Mouse (Mus musculus) neural tube, embryonic 11.5 days (tissue): ENCODE results near the gene Slc22a20. TPM values are rescaled to one million over a fixed set of nuclear protein-coding genes. Genes with fewer than 3 reads are reported as not detected.
A peak's percentile ranks its signal among the peaks of the same experiment; 100 is the strongest.

Experiments
- ATAC-seq: fragments of 200-750 bp; cut with Nextera tagmentation; 2 replicates; pipeline ENCODE4 v1.8.0; 2017; ENCODE audit warnings: moderate number of reproducible peaks, mild to moderate bottlenecking, moderate TSS enrichment, moderate library complexity; ENCODE audit not compliant: insufficient read depth, low FRiP score, low TSS enrichment
- DNase-seq: peaks from one replicate; pipeline ENCODE4 v3.0.0-alpha.2; 2015; ENCODE audit warnings: low spot score
- H3K27ac ChIP-seq: fragments of 300-500 bp; sonication (generic); 2 replicates; pipeline ENCODE4 v1.5.1; 2014; ENCODE audit warnings: low read depth, mild to moderate bottlenecking, low read length
- H3K27me3 ChIP-seq: fragments of 300-500 bp; sonication (generic); 2 replicates; pipeline ENCODE4 v1.6.1; 2014; ENCODE audit warnings: mild to moderate bottlenecking, low read length, mixed read lengths; ENCODE audit not compliant: control insufficient read depth, insufficient read depth
- H3K36me3 ChIP-seq: fragments of 300-500 bp; sonication (generic); 2 replicates; pipeline ENCODE4 v1.6.1; 2014; ENCODE audit warnings: mild to moderate bottlenecking, low read length, moderate library complexity, mixed read lengths; ENCODE audit not compliant: control insufficient read depth, insufficient read depth
- H3K4me1 ChIP-seq: fragments of 300-500 bp; sonication (generic); 2 replicates; pipeline ENCODE4 v1.6.1; 2014; ENCODE audit warnings: low read length, mixed read lengths; ENCODE audit not compliant: control insufficient read depth, insufficient read depth
- H3K4me2 ChIP-seq: fragments of 300-500 bp; sonication (generic); 2 replicates; pipeline ENCODE4 v1.6.1; 2014; ENCODE audit warnings: low read depth, mild to moderate bottlenecking, moderate library complexity
- H3K4me3 ChIP-seq: fragments of 300-500 bp; sonication (generic); 2 replicates; pipeline ENCODE4 v1.5.1; 2014; ENCODE audit warnings: low read depth, low read length
- H3K9ac ChIP-seq: fragments of 300-500 bp; sonication (generic); 2 replicates; pipeline ENCODE4 v1.6.1; 2014; ENCODE audit warnings: mild to moderate bottlenecking, low read length
- H3K9me3 ChIP-seq: fragments of 300-500 bp; sonication (generic); 2 replicates; pipeline ENCODE4 v1.6.1; 2016; ENCODE audit warnings: low read length; ENCODE audit not compliant: control insufficient read depth
- WGBS: fragments of 180-500 bp; shearing (Covaris S2); extraction: QIAGEN DNeasy Blood & Tissue Kit; methylation state at CpG from one replicate; pipeline ENCODE4 v1.1.7; 2014; 5-methylcytosine and 5-hydroxymethylcytosine counted together
- polyA plus RNA-seq: library from polyadenylated mRNA; unstranded; fragments of >200 nt; fragmentation: Nextera tagmentation; extraction: Ambion mirVana; gene quantifications from 2 replicates; pipeline ENCODE4 v1.2.1, GENCODE M21; 2014

Slc22a20 gene
- polyA plus RNA-seq, 1 experiment from 2014 or later, result not detected

DNA sequence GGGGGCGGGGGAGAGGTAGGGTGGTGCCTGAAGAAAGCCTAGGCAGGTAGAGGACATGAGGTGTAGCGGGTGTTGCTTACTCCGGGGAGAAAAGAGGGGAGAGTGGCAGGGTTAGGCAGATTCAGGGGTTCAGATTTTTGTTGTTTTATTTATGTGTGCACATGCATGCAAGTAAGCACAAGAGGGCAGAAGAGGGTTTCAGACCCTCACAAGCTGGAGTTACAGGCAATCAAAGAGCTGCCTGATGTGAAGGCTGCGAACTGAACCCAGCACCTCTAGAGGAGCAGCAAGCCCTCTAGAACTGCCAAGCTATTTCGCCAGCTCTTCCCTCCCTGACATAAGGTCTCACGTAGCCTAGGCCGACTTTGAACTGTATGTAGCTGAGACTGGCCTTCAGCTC is 30.6 kb upstream of the Slc22a20 start:
- H3K9me3 ChIP-seq, result no peaks in the 10 kb centered on the region
- H3K27ac ChIP-seq, result no peak overlapping the region
- no peaks in the 10 kb centered on the region for H3K36me3 ChIP-seq
- H3K9ac ChIP-seq, result no peak overlapping the region
- 45% methylated on average over 7 of the region's 7 CpGs for WGBS
- ATAC-seq (no peak), DNase-seq (no peak)
- no peak overlapping the region for H3K4me3 ChIP-seq
- H3K4me2 ChIP-seq, result no peak overlapping the region
- peaks cover 4% of the 10 kb centered on the region; the same call in 1 of the 2 replicates for H3K4me1 ChIP-seq
- H3K27me3 ChIP-seq, result peaks cover 20% of the 10 kb centered on the region

DNA sequence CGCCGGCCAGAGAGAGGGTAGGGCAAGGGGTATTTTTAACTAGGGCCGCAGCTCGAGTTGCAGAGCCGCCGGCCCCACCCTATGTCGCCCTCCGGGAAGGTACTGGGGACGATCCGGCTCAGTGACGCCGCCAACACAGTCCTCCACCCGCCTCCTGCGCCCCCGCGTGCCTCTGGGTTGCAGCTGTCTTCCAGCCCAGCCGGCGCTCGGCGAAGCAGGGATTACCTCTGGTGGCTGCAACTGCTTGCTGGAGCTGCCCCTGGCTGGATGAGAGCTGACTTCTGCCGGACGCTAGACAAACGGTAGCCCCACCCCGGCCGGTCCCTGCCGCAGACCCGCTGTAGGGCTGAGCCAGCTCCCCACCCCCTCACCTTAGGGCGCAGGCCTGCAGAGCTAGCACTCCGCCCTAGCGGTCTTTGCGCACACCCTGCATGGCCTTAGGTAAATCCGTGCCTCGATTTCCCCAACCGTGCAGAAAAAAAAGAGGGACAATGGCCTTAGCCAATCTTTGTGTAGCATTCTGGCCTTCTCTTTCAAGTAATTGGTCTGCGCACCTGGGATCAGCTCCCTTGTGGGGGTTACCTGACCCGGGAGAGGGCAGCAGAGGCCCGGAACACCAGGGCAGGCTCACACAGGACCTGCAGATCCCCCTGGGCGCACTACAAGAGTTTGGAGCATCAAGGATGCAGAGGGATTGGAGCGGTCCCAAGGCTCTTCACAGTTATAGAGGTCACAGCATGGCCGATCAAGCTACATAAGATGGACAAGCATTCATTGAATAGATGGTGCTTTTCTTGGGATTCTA is 29.8 kb upstream of the Slc22a20 start, which contains the start of gene Capn1:
Gene Capn1 (minus strand): TSS at position 387 of the 805 bp plus-strand sequence.
- Histone ChIP-seq H3K27ac (0 out of 2 replicates have a peak within 1 kb of the TSS, but pooled peaks have one; percentile 27), H3K4me1 (peaks cover 4% of the 10 kb centered on the region; the same call in 1 of the 2 replicates), H3K9ac (peak within 1 kb of the TSS; percentile 54), H3K36me3 (no peaks in the 10 kb centered on the region), H3K4me2 (peak within 1 kb of the TSS; percentile 88), H3K4me3 (peak within 1 kb of the TSS; percentile 41), H3K27me3 (peaks cover 20% of the 10 kb centered on the region), H3K9me3 (no peaks in the 10 kb centered on the region)
- peak; percentile 74 for DNase-seq
- WGBS, result 3% methylated on average over 37 of the region's 40 CpGs
- ATAC-seq, result peak; percentile 67; the same call in 1 of the 2 replicates

DNA sequence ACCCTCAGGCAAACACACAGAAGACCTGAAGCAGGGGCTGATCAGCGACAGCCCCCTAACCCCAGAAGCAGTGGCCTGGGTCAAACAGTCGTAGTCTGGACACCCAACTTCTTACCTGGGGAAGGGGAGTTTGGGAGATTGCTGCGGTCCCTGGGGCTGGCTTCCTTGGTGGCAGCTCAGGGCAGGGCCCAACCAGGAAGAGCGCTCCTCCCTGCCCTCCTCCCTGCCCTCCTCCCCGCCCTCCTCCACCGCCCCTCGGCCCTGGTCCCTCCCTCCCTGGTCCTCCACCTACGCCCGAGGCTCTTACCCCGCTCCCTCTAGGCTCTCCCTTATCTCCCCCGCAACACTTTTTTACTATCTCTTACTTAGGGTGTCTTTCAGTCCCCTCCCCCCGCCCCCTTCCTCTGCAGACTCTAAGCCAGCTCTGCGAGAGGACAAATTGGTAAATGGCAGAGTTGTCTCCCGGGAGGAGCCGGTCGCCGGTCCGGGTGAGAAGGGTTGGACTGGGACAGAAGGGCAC is 29.1 kb upstream of the Slc22a20 start:
- Histone ChIP-seq H3K27me3 (peaks cover 20% of the 10 kb centered on the region), H3K9ac (peak overlapping the region; percentile 54), H3K27ac (0 out of 2 replicates have a peak overlapping the region, but pooled peaks have one; percentile 27), H3K36me3 (no peaks in the 10 kb centered on the region), H3K4me1 (peaks cover 4% of the 10 kb centered on the region; the same call in 1 of the 2 replicates), H3K9me3 (no peaks in the 10 kb centered on the region), H3K4me2 (peak overlapping the region; percentile 88), H3K4me3 (peak overlapping the region; percentile 41)
- ATAC-seq (peak; percentile 63; the same call in 1 of the 2 replicates), DNase-seq (peak; percentile 52)
- WGBS, result 2% methylated on average over 13 of the region's 18 CpGs

DNA sequence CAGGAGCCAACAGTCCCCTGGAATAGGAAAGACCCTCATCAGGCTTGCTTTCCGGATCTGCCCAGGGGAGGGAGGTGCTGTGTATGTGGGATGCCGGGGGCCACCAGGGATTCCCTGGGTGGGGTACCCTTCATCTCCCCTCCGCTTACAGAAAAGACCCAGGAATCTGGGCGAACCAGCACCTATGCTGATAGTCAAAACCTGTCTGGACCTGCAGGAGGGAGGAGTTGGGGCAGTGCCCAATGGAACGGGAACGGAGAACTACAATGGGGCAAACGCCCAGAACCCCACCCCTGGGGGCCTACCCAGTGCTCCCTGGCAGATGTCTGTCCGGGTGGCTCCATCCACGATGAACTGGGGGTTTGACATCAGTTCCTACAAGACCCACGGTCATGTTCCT is 27.7 kb upstream of the Slc22a20 start:
- DNase-seq (no peak), ATAC-seq (no peak)
- Histone ChIP-seq H3K4me3 (no peak overlapping the region), H3K9me3 (no peaks in the 10 kb centered on the region), H3K4me1 (peaks cover 4% of the 10 kb centered on the region; the same call in 1 of the 2 replicates), H3K36me3 (no peaks in the 10 kb centered on the region), H3K4me2 (no peak overlapping the region), H3K9ac (no peak overlapping the region), H3K27ac (no peak overlapping the region), H3K27me3 (peaks cover 20% of the 10 kb centered on the region)
- WGBS, result 89% methylated on average over 10 of the region's 10 CpGs

DNA sequence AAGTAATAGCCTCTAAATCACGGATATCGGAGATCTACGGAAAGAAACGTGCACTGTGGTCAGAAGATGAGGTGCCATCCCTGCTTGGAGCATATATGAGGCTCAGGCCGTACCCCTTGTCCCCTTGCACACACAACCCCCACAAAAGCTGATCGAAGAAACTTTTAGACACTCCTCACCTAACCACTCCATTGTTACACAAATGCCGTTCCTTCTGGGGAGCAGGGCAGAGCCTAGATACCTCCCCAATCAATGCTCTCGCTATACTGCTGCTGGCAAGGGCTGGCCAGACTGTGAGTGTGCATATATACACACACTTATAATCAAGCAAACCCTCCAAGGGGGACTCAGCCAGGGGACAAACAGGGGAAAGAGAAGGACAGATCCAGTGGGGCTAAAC is 23.2 kb upstream of the Slc22a20 start:
- no peak overlapping the region for H3K4me3 ChIP-seq
- no peak for ATAC-seq
- no peak for DNase-seq
- no peaks in the 10 kb centered on the region for H3K27me3 ChIP-seq
- no peak overlapping the region for H3K4me2 ChIP-seq
- no peaks in the 10 kb centered on the region for H3K9me3 ChIP-seq
- 68% methylated on average over 8 of the region's 8 CpGs for WGBS
- no peaks in the 10 kb centered on the region for H3K4me1 ChIP-seq
- no peak overlapping the region for H3K9ac ChIP-seq
- no peak overlapping the region for H3K27ac ChIP-seq
- H3K36me3 ChIP-seq, result no peaks in the 10 kb centered on the region

DNA sequence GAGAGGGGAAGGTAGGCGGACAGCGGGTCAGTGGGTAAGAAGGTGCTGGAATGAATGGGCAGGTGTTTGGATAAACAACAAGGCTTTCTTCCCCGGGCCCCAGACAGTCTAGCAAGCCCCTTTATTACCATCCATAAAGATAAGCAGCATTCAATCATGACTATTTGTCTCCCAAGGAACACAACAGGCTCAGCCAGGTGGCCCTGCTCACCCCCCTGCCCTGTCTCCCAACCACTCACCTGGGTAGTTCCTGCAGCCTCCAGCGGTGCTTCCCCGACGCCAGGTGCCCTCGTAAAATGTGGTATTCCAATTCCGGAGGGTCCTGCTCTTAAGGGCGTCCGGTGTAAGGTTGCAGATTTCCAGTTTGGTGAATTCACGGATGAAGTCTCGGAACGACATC is 21.1 kb upstream of the Slc22a20 start:
- Histone ChIP-seq H3K4me1 (no peaks in the 10 kb centered on the region), H3K4me3 (no peak overlapping the region), H3K9ac (no peak overlapping the region), H3K9me3 (no peaks in the 10 kb centered on the region), H3K27me3 (no peaks in the 10 kb centered on the region), H3K27ac (no peak overlapping the region), H3K36me3 (no peaks in the 10 kb centered on the region), H3K4me2 (no peak overlapping the region)
- ATAC-seq (no peak), DNase-seq (no peak)
- 81% methylated on average over 13 of the region's 13 CpGs for WGBS

DNA sequence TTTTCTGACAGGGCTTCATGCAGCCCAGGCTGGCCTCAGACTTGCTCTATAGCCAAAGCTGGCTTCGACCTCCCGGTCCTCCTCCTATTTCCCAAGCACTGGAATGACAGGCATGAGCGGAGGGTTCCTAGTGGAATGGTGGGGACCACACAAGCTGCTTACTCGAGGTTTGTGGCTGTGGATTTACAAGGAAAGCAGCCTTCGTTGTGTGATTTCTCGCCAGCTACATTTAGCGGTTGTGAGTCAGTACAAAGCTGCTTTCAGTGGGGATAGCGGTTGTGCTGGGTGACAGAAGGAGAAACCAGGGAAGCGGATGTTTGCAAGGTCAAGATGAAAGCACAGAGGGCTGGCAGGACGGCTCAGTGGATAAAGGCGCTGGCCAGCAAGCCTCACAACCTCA is 19.6 kb upstream of the Slc22a20 start:
- Histone ChIP-seq H3K27me3 (no peaks in the 10 kb centered on the region), H3K9me3 (no peaks in the 10 kb centered on the region), H3K4me1 (no peaks in the 10 kb centered on the region), H3K4me2 (no peak overlapping the region), H3K4me3 (no peak overlapping the region), H3K36me3 (no peaks in the 10 kb centered on the region), H3K27ac (no peak overlapping the region), H3K9ac (no peak overlapping the region)
- ATAC-seq, result no peak
- DNase-seq, result no peak
- 73% methylated on average over 11 of the region's 11 CpGs for WGBS

DNA sequence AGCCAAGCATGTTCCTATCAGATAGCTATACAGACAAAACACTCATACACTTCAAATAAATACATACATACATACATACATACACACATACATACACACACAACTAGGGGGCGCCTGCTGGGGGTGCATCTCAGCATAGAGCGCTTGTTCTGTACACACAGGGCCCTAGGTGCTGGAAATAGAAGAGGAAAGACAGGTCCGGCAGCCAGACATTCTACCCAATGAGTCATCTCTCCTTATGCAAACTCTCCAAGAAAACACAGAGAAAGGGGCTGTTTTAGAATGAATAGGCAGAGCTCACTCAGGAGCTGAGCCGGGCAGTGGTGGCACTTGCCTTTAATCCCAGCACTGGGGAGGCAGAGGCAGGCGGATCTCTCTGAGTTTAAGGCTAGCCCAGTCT is 14.0 kb upstream of the Slc22a20 start:
- Histone ChIP-seq H3K4me3 (no peak overlapping the region), H3K4me2 (no peak overlapping the region), H3K27me3 (no peaks in the 10 kb centered on the region), H3K27ac (no peak overlapping the region), H3K9ac (no peak overlapping the region), H3K9me3 (no peaks in the 10 kb centered on the region), H3K36me3 (no peaks in the 10 kb centered on the region), H3K4me1 (no peaks in the 10 kb centered on the region)
- 83% methylated on average over 5 of the region's 5 CpGs for WGBS
- DNase-seq (no peak), ATAC-seq (no peak)

DNA sequence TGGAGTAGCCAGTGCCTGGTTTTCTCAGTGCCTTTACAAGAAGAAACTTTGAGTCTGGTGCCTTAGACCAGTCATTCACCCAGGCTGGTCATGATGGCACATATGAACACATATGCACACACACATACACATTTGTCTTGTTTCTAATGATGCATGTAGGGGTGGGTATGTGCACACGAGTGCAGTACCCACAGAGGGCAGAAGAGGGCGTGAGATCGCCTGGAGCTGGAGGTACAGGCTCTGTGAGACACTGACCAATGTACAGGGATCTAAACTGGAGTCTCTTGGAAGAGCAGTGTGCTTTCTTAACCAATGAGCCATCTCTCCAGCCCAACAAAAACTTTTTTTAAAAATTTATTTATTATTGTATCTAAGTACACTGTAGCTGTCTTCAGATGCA is 12.2 kb upstream of the Slc22a20 start:
- Histone ChIP-seq H3K9me3 (no peaks in the 10 kb centered on the region), H3K4me3 (no peak overlapping the region), H3K4me2 (no peak overlapping the region), H3K27ac (no peak overlapping the region), H3K27me3 (no peaks in the 10 kb centered on the region), H3K9ac (no peak overlapping the region), H3K4me1 (no peaks in the 10 kb centered on the region), H3K36me3 (no peaks in the 10 kb centered on the region)
- WGBS, result 83% methylated on average over 3 of the region's 3 CpGs
- no peak for ATAC-seq
- DNase-seq, result no peak
